Mouse (Mus musculus): ENCODE measurements around the gene Pknox2. TPM values are rescaled to one million over a fixed set of nuclear protein-coding genes. Genes with fewer than 3 reads are reported as not detected.

The Pknox2 gene
- polyA plus RNA-seq, 1 experiment: 1.8 TPM

GRCm38 (mm10) chr9:37106808-37107207 lies 40.4 kb downstream of the Pknox2 start:
- 75% methylated on average over 3 of the region's 3 CpGs for WGBS

DNA sequence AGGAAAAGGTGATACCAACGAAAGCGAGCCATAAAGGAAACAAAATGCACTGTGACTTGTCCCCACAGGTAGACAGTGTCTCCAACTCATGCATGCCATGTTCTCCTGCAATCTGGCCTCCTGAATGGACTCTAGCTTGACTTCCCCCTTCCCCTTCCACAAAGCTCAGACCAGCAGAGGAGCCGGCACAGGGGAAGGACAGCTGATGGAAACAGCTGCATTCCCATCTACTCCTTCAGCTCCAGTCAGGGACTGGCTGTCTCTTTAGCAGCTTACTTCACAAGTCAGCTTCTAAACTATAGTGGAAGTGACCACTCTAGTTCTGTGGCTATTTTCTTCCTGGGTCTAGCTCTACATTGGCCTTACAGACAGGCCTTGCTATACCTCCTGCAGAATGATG lies 43.0 kb downstream of the Pknox2 start:
- DNase-seq (ENCODE audit: low read depth, low spot score): no peak
- 62% methylated on average over 3 of the region's 3 CpGs for WGBS

More at GRCm38 (mm10) chr9:37106808-37107207, 40.4 kb downstream of the Pknox2 start:
- no peak for DNase-seq (ENCODE audit: low read depth, low spot score)

GRCm38 (mm10) chr9:37103778-37104177 lies 43.4 kb downstream of the Pknox2 start:
- 64% methylated on average over 5 of the region's 5 CpGs for WGBS
- no peak for DNase-seq (ENCODE audit: low read depth, low spot score)

DNA sequence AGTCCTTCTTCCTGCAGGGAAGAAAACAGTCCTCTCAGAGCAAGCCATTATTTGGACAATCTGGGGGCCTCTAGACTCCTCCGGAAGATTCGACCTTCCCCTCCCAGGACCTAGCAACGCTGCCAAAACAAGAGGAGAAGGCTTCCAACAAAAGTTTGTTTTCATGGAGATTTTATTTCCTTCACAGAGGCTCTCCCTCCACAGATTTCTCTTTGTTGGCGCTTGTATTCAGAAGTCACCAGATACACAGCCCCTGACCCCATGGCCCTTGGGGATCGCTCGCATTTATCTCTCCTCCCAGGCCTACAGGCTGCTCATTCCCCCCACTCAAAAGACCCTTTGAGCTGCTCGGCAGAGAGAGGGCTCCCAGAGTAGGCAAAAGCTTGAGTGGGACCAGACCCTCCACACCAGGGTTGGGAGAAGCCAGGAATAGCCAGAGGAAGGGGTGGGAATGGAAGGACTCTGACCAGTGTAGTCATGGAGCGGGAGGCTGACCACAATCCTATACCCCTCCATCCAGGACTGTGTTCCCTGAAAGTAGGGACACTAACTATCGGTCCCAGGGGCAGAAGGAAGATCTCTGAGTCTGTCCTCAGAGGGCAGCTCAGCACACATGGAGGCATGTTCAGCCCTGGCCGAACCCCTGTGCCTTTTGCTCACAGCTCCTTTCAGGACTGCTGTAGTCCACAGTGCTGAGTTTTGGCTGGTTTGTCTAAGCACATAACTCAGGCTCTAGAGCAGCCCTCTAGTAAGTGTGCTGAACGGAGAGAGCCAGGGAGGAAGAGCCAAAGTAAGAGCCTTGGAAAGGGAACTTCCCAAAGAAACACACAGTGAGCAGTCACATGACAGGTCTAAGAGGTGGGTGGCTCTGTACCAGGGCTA lies 45.9 kb downstream of the Pknox2 start:
- WGBS: 45% methylated on average over 11 of the region's 11 CpGs
- DNase-seq (ENCODE audit: low read depth, low spot score): no peak

- no peak for DNase-seq (ENCODE audit: low read depth, low spot score)
- 75% methylated on average over 3 of the region's 3 CpGs for WGBS
These were observed 47.6 kb downstream of the Pknox2 start for GRCm38 (mm10) chr9:37099595-37099994.

DNA sequence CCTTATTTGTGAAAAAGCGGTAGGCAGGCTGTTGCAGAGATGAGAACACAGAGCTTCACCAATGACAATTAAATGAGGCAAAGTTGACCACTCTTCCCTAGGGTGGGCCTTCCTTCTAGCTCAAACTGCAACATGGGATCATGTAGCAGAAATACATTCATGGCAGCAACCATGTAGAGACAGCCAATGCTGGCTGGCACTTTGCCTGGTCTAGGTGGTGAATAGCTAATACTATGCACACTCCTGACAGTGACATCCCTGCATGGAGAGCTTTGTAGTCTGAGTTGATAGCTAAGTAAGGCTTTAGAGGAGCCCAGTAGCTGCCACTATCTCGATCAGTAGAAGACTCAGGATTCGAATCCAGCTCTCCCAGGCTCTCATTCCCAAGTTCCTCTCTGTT lies 48.6 kb downstream of the Pknox2 start:
- 85% methylated on average over 3 of the region's 3 CpGs for WGBS
- no peak for DNase-seq (ENCODE audit: low read depth, low spot score)

- no peak for DNase-seq (ENCODE audit: low read depth, low spot score)
- WGBS: 63% methylated on average over 11 of the region's 11 CpGs
These were observed 52.8 kb downstream of the Pknox2 start for GRCm38 (mm10) chr9:37094230-37094990.

GRCm38 (mm10) chr9:37093086-37093485 lies 54.1 kb downstream of the Pknox2 start:
- WGBS: 20% methylated on average over 5 of the region's 5 CpGs
- DNase-seq (ENCODE audit: low read depth, low spot score): no peak

DNA sequence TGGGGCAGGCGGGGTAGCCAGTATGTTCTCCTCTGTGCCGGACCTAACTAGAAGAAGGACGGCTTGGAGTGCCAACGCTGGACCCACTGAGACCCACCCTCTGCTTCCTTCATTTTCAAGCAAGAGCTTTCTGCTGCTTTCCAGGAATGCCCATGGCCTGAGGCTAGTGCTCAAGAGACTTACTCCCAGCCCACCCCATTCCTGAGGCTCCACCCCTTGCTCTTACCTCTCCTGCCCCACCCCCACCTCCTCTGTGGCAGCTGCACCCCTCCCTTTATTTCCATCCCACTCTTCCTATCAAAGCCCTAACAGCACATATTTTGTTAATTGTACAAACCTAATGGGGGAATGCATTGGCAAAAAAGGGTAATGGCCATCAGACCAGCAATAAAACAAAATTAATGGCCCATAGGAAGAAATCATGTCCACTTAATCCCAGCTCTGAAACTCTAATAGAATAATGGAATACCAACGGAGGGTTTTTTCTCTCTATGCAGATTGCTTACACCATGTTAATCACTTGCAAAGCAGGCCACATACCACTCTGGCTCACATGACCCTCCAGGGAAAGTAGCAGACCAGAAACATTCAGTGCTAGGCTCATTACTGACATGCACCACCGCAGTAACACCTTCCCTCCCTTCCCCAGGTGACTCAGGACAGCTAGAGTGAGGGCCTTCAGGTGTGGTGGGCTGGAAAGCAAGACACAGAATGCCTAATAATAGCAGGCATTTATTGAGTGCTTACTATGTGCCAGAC lies 57.1 kb downstream of the Pknox2 start:
- DNase-seq (ENCODE audit: low read depth, low spot score): no peak
- 73% methylated on average over 6 of the region's 6 CpGs for WGBS

- no peak for DNase-seq (ENCODE audit: low read depth, low spot score)
- 52% methylated on average over 2 of the region's 2 CpGs for WGBS
These were observed 61.8 kb downstream of the Pknox2 start for GRCm38 (mm10) chr9:37085370-37085769.

- WGBS: 84% methylated on average over 10 of the region's 10 CpGs
- no peak for DNase-seq (ENCODE audit: low read depth, low spot score)
These were observed 65.0 kb downstream of the Pknox2 start for GRCm38 (mm10) chr9:37082246-37082645.

DNA sequence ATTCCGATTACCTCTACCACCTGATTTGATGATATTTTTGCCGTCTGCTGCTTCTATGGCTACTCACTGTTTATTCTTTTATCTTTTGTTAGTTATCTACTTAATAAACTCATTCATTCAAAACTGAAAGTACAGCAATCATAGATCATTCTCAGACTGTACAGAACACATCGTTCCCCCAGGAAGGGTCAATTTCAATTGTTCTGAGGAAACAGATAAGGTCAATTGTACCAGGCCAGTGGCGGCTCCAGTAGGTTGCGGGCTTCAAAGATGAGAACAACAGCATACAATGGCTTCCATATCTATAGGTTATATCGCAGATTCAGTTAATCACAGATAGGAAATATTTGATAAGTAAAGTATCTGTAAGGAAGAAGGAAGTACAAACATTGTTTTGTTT lies 66.9 kb downstream of the Pknox2 start:
- 84% methylated on average over 6 of the region's 6 CpGs for WGBS
- no peak for DNase-seq (ENCODE audit: low read depth, low spot score)

- no peak for DNase-seq (ENCODE audit: low read depth, low spot score)
- WGBS: 58% methylated on average over 2 of the region's 2 CpGs
These were observed 70.2 kb downstream of the Pknox2 start for GRCm38 (mm10) chr9:37077063-37077418.

GRCm38 (mm10) chr9:37076386-37077062 lies 70.7 kb downstream of the Pknox2 start:
- no peak for DNase-seq (ENCODE audit: low read depth, low spot score)
- 28% methylated on average over 15 of the region's 15 CpGs for WGBS

DNA sequence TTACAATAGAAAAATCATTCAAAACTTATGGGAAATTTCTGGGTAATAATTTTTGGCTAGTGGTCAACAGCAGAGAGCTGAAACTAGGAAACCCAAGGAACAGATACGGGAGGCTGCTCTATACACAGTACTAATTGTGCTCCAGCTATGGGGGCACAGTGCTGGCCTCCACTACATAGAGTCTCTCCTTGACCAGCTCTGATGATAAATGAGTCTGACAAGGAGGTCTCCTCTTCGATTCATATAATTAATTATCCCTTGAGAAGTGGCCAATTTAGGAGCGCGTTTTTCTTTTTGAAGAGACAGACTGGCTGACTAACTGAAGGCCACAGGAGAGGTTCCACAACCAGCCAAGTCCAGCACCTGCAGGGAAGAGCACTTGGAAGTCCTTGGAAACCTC lies 71.3 kb downstream of the Pknox2 start:
- 72% methylated on average over 4 of the region's 4 CpGs for WGBS
- no peak for DNase-seq (ENCODE audit: low read depth, low spot score)

GRCm38 (mm10) chr9:37069391-37070312 lies 77.6 kb downstream of the Pknox2 start:
- no peak for DNase-seq (ENCODE audit: low read depth, low spot score)
- WGBS: 53% methylated on average over 6 of the region's 6 CpGs

DNA sequence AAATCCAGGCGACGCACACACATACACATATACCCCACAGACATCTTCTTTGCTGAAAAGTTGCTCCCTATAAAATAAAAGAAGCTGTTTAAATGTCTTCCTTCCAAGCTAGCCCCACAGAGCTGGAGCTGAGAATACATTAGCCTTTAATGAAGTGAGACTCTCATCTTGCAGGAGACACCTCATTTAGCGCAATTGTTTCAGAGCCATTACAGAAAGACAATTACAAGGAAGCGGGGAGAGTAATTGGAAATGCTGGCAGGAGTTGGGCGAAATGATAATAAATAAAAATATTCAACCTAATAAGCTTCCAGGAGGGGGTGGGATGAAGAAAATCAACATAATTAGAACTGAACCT lies 79.8 kb downstream of the Pknox2 start:
- no peak for DNase-seq (ENCODE audit: low read depth, low spot score)
- WGBS: 91% methylated on average over 5 of the region's 5 CpGs

DNA sequence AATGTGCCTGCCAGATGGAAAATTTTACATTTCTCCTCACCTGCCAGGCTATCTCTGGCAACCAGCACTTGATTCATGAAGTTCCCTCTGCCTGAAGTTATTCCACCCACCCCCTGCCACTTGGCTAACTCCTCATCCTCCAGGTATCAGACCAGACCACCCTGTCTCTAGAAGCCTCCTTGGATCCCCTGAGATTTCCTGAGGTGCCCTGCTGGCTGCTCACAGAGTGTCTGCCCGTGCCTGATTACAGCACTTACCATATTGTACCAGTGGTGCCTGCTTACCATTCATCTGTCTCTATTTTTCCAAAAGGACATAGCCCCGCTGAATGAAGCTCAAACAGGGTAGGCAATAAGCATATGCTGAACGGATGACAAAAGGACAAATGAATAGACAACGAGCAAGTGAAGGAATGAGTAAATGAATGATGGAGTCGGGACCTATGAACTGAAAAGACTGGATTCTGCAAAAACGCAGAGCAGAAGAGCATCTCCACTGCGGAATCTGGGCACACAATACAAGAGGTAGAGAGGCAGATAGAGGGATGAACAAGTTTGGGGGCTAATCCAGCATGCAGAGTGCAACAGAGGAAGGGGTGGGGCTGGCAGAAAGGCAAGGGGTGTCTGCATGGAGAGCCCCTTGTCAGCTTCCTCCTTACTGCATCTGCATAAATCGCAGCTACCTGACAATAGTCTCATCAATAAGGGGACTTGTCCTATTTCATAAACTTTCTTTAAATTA lies 80.3 kb downstream of the Pknox2 start:
- no peak for DNase-seq (ENCODE audit: low read depth, low spot score)
- WGBS: 86% methylated on average over 8 of the region's 8 CpGs

Measured in large intestine, adult 2 months (tissue).